Mouse (Mus musculus) ES-E14 (cell line): ENCODE measurements around the gene Adamts17.

Source experiments
- HCFC1 ChIP-seq: IDR thresholded peaks from 2 replicates; pipeline ENCODE4 v1.6.1; 2012; ENCODE audit warnings: low read length, inconsistent platforms, borderline replicate concordance; ENCODE audit not compliant: insufficient read depth
- MAFK ChIP-seq: IDR thresholded peaks from 2 replicates; pipeline ENCODE4 v1.6.1; 2014; ENCODE audit warnings: mild to moderate bottlenecking, low read depth, low read length, inconsistent platforms; ENCODE audit not compliant: insufficient read depth
- ZC3H11A ChIP-seq: IDR thresholded peaks from 2 replicates; pipeline ENCODE4 v1.6.1; 2012; ENCODE audit warnings: low read depth, mild to moderate bottlenecking, inconsistent platforms, low read length, borderline replicate concordance
- ZNF384 ChIP-seq: IDR thresholded peaks from 2 replicates; pipeline ENCODE4 v1.6.1; 2012; ENCODE audit warnings: low read depth, low read length, inconsistent platforms

- TF ChIP-seq ZC3H11A (no peak), MAFK (no peak), HCFC1 (no peak), ZNF384 (no peak)
Observed at GRCm38 (mm10) chr7:66923595-66923994, 84.1 kb downstream of the Adamts17 start.
